In genomic region chr17:74338225-74338931, GRCm38 (mm10) we compare ENCODE assay signal across 8 mouse cellular contexts. TPM values are rescaled to one million over a fixed set of nuclear protein-coding genes. Genes with fewer than 3 reads are reported as not detected.
DNase-seq lines count a peak whose midpoint lies in the region; ATAC-seq lines count a peak whose summit lies in the region.

No protein-coding gene starts in this region.

- peak overlapping the region; percentile 26 for H3K27ac ChIP-seq in brown adipose tissue, adult 24 weeks (replicated peaks; ENCODE audit: low read depth, low read length)
- H3K27ac ChIP-seq in heart, embryonic 14.5 days (replicated peaks in 1 of 2; ENCODE audit: control insufficient read depth in 1 of 2, insufficient read depth in 1 of 2, low read depth in 2 of 2, low read length in 2 of 2) = peak overlapping the region; percentile 81 to 98
- H3K27ac ChIP-seq in liver, embryonic 13.5 days = peak overlapping the region; percentile 95
- peak overlapping the region; percentile 98 for H3K27ac ChIP-seq in stomach, embryonic 16.5 days (ENCODE audit: low read length)

- DNase-seq in CD4-positive, CD25-positive, alpha-beta regulatory T cell, adult 2 months (ENCODE audit: low read depth, low spot score) = peak; percentile 96
- peak; percentile 25 for DNase-seq in fat pad, adult 2 months (ENCODE audit: extremely low read depth, low read depth, low spot score)
- DNase-seq in kidney, postnatal 14 days = peak; percentile 98
- peak; percentile 91 for DNase-seq in liver, embryonic 13.5 days
- DNase-seq in neural tube, embryonic 10.5 days (ENCODE audit: extremely low spot score, low spot score) = peak; percentile 96

- under 1% methylated on average over 50 of the region's 50 CpGs for WGBS in heart, embryonic 14.5 days
- WGBS in liver, embryonic 13.5 days (ENCODE audit: insufficient replicate concordance) = under 1% methylated on average over 47 of the region's 50 CpGs
- WGBS in stomach, embryonic 16.5 days = under 1% methylated on average over 48 of the region's 50 CpGs

- H3K4me2 ChIP-seq in heart, embryonic 14.5 days (ENCODE audit: low read length) = peak overlapping the region; percentile 77
- peak overlapping the region; percentile 91 for H3K4me2 ChIP-seq in liver, embryonic 13.5 days
- peak overlapping the region; percentile 57 for H3K4me2 ChIP-seq in stomach, embryonic 16.5 days (ENCODE audit: low read depth, low read length)

- H3K9ac ChIP-seq in heart, embryonic 14.5 days (ENCODE audit: low read length) = peak overlapping the region; percentile 90
- H3K9ac ChIP-seq in liver, embryonic 13.5 days = peak overlapping the region; percentile 98
- H3K9ac ChIP-seq in stomach, embryonic 16.5 days (ENCODE audit: low read length) = peak overlapping the region; percentile 98

- H3K9me3 ChIP-seq in heart, embryonic 14.5 days (ENCODE audit: control insufficient read depth, low read length) = no peaks in the 10 kb centered on the region
- H3K9me3 ChIP-seq in liver, embryonic 13.5 days (replicated peaks) = no peaks in the 10 kb centered on the region
- no peaks in the 10 kb centered on the region for H3K9me3 ChIP-seq in stomach, embryonic 16.5 days (replicated peaks; ENCODE audit: control insufficient read depth, low read length)

- no peaks in the 10 kb centered on the region for H3K27me3 ChIP-seq in heart, embryonic 14.5 days (ENCODE audit: control insufficient read depth, insufficient read depth, low read length)
- no peaks in the 10 kb centered on the region for H3K27me3 ChIP-seq in liver, embryonic 13.5 days
- H3K27me3 ChIP-seq in stomach, embryonic 16.5 days (ENCODE audit: control insufficient read depth, insufficient read depth, low read length) = no peaks in the 10 kb centered on the region

- no peaks in the 10 kb centered on the region for H3K36me3 ChIP-seq in heart, embryonic 14.5 days (ENCODE audit: control insufficient read depth, insufficient read depth, low read length)
- no peaks in the 10 kb centered on the region for H3K36me3 ChIP-seq in liver, embryonic 13.5 days
- no peaks in the 10 kb centered on the region for H3K36me3 ChIP-seq in stomach, embryonic 16.5 days (ENCODE audit: control insufficient read depth, insufficient read depth, low read length)

- ATAC-seq in heart, embryonic 14.5 days (ENCODE audit: insufficient number of reproducible peaks, insufficient read depth, low FRiP score, low read depth) = peak; percentile 95
- ATAC-seq in liver, embryonic 13.5 days (ENCODE audit: low read depth) = peak; percentile 96
- peak; percentile 97 for ATAC-seq in stomach, embryonic 16.5 days (ENCODE audit: insufficient read depth, low FRiP score)

- peaks cover 12% of the 10 kb centered on the region for H3K4me1 ChIP-seq in brown adipose tissue, adult 24 weeks (ENCODE audit: control insufficient read depth, insufficient read depth, insufficient read length, low read length)
- H3K4me1 ChIP-seq in heart, embryonic 14.5 days (ENCODE audit: control insufficient read depth in 2 of 2, insufficient read depth in 2 of 2, low read length in 2 of 2) = peaks cover 2 to 22% of the 10 kb centered on the region in 2 experiments; a peak in 3 of 4 replicates
- H3K4me1 ChIP-seq in liver, embryonic 13.5 days (replicated peaks) = peaks cover 39% of the 10 kb centered on the region
- peaks cover 24% of the 10 kb centered on the region for H3K4me1 ChIP-seq in stomach, embryonic 16.5 days (ENCODE audit: control insufficient read depth, insufficient read depth, low read length)

- peak overlapping the region; percentile 99 for H3K4me3 ChIP-seq in brown adipose tissue, adult 24 weeks (ENCODE audit: insufficient read depth, low read depth, low read length)
- H3K4me3 ChIP-seq in heart, embryonic 14.5 days (ENCODE audit: control insufficient read depth in 1 of 2, insufficient read depth in 1 of 2, low read depth in 1 of 2, low read length in 2 of 2) = peak overlapping the region; percentile 71 to 92
- peak overlapping the region; percentile 97 for H3K4me3 ChIP-seq in liver, embryonic 13.5 days (replicated peaks)
- H3K4me3 ChIP-seq in stomach, embryonic 16.5 days (replicated peaks; ENCODE audit: low read length) = peak overlapping the region; percentile 98

RNA-seq across cellular contexts. Expression of gene Spast, which starts 0.4 kb away (rescaled TPM):
- 14.8 and 18.7 TPM in 2 replicates for polyA plus RNA-seq in brown adipose tissue, adult 24 weeks (2012; ENCODE audit: insufficient read depth, insufficient read length, missing spikeins)
- polyA plus RNA-seq in heart, embryonic 14.5 days (2014; fragmentation: Nextera tagmentation; extraction: Ambion mirVana) = 20.1 and 21.4 TPM in 2 replicates
- 6.2 and 6.4 TPM in 2 replicates for polyA plus RNA-seq in liver, embryonic 13.5 days (2015; fragmentation: Nextera tagmentation; extraction: Ambion mirVana)
- polyA plus RNA-seq in stomach, embryonic 16.5 days (2015; fragmentation: Nextera tagmentation; extraction: Ambion mirVana) = 11.3 and 11.7 TPM in 2 replicates

RNA-seq across cellular contexts. Expression of gene Dpy30, which starts 14.6 kb away (rescaled TPM):
- polyA plus RNA-seq in brown adipose tissue, adult 24 weeks (2012; ENCODE audit: insufficient read depth, insufficient read length, missing spikeins) = 86.6 and 132 TPM in 2 replicates
- 188 and 189 TPM in 2 replicates for polyA plus RNA-seq in heart, embryonic 14.5 days (2014; fragmentation: Nextera tagmentation; extraction: Ambion mirVana)
- polyA plus RNA-seq in liver, embryonic 13.5 days (2015; fragmentation: Nextera tagmentation; extraction: Ambion mirVana) = 198 and 225 TPM in 2 replicates
- polyA plus RNA-seq in stomach, embryonic 16.5 days (2015; fragmentation: Nextera tagmentation; extraction: Ambion mirVana) = 207 and 212 TPM in 2 replicates

RNA-seq across cellular contexts. Expression of gene Memo1, which starts 43.1 kb away (rescaled TPM):
- 81.4 and 105 TPM in 2 replicates for polyA plus RNA-seq in brown adipose tissue, adult 24 weeks (2012; ENCODE audit: insufficient read depth, insufficient read length, missing spikeins)
- 77.4 and 80.7 TPM in 2 replicates for polyA plus RNA-seq in heart, embryonic 14.5 days (2014; fragmentation: Nextera tagmentation; extraction: Ambion mirVana)
- polyA plus RNA-seq in liver, embryonic 13.5 days (2015; fragmentation: Nextera tagmentation; extraction: Ambion mirVana) = 108 and 111 TPM in 2 replicates
- 82.7 and 87.5 TPM in 2 replicates for polyA plus RNA-seq in stomach, embryonic 16.5 days (2015; fragmentation: Nextera tagmentation; extraction: Ambion mirVana)

RNA-seq across cellular contexts. Expression of gene Slc30a6, which starts 57.0 kb away (rescaled TPM):
- 10.6 and 12.0 TPM in 2 replicates for polyA plus RNA-seq in brown adipose tissue, adult 24 weeks (2012; ENCODE audit: insufficient read depth, insufficient read length, missing spikeins)
- 28.3 and 30.8 TPM in 2 replicates for polyA plus RNA-seq in heart, embryonic 14.5 days (2014; fragmentation: Nextera tagmentation; extraction: Ambion mirVana)
- 20.4 and 20.8 TPM in 2 replicates for polyA plus RNA-seq in liver, embryonic 13.5 days (2015; fragmentation: Nextera tagmentation; extraction: Ambion mirVana)
- polyA plus RNA-seq in stomach, embryonic 16.5 days (2015; fragmentation: Nextera tagmentation; extraction: Ambion mirVana) = 37.7 and 42.5 TPM in 2 replicates

Comparison
In these comparisons a context has a peak if more than half of its experiments do, and no peak if none do; other contexts are left out.
1. Peak in every context shown above with its lines: DNase-seq, ATAC-seq, H3K4me3 ChIP-seq and H3K27ac ChIP-seq.
2. DNase-seq: peak in every context shown above with its lines; median percentile 98 in kidney, postnatal 14 days; 96 in CD4-positive, CD25-positive, alpha-beta regulatory T cell, adult 2 months; 96 in neural tube, embryonic 10.5 days; 91 in liver, embryonic 13.5 days; 25 in fat pad, adult 2 months.
3. H3K27ac ChIP-seq: peak in every context shown above with its lines; median percentile 98 in stomach, embryonic 16.5 days; 95 in liver, embryonic 13.5 days; 90 in heart, embryonic 14.5 days; 26 in brown adipose tissue, adult 24 weeks.